13 mouse cellular contexts compared by ENCODE assay signal in genomic region chr17:35779466-35780205, GRCm38 (mm10). TPM values are rescaled to one million over a fixed set of nuclear protein-coding genes. Genes with fewer than 3 reads are reported as not detected.
DNase-seq lines count a peak whose midpoint lies in the region; ATAC-seq and TF ChIP-seq lines count a peak whose summit lies in the region.
"Had no signal": no experiment of that assay in that cellular context is flagged by ENCODE, and none has a peak within 500 bp of the region (broad histone marks: within the 10 kb centered on the region; RNA-seq: fewer than 3 reads in every experiment).

No protein-coding gene starts in this region.

- H3K4me1 ChIP-seq in heart, embryonic 15.5 days (replicated peaks) = peaks cover 36% of the 10 kb centered on the region
- H3K4me1 ChIP-seq in bone marrow macrophage, adult 2 months (ENCODE audit: control insufficient read depth, insufficient read depth, low read length) = peaks cover 49% of the 10 kb centered on the region
- H3K4me1 ChIP-seq in lung, adult 2 months (ENCODE audit: control insufficient read depth, insufficient read depth, low read length) = peaks cover 19% of the 10 kb centered on the region
- H3K4me1 ChIP-seq in forebrain, embryonic 13.5 days = peaks cover 11% of the 10 kb centered on the region
- H3K4me1 ChIP-seq in hindbrain, embryonic 11.5 days (replicated peaks; ENCODE audit: control insufficient read depth, insufficient read depth, low read length) = no peaks in the 10 kb centered on the region

- H3K9ac ChIP-seq in heart, embryonic 15.5 days = no peak overlapping the region
- H3K9ac ChIP-seq in forebrain, embryonic 13.5 days = no peak overlapping the region
- H3K9ac ChIP-seq in hindbrain, embryonic 11.5 days (ENCODE audit: low read depth, low read length) = no peak overlapping the region
- H3K9ac ChIP-seq: limb, embryonic 15.5 days had no signal

- TF ChIP-seq CTCF in bone marrow macrophage, adult 2 months (IDR thresholded peaks at IDR 0.05; ENCODE audit: low read depth, low read length) = no peak
- no peak for TF ChIP-seq CTCF in lung, adult 2 months (IDR thresholded peaks at IDR 0.05; ENCODE audit: insufficient read depth, low read length)

- 67% methylated on average over 10 of the region's 10 CpGs for WGBS in heart, embryonic 15.5 days
- WGBS in lung, adult 2 months = 31% methylated on average over 10 of the region's 10 CpGs
- 68% methylated on average over 10 of the region's 10 CpGs for WGBS in forebrain, embryonic 13.5 days
- WGBS in hindbrain, embryonic 11.5 days = 72% methylated on average over 10 of the region's 10 CpGs

- H3K27ac ChIP-seq in heart, embryonic 15.5 days = peak overlapping the region; percentile 44
- peak overlapping the region; percentile 67 for H3K27ac ChIP-seq in bone marrow macrophage, adult 2 months (ENCODE audit: insufficient read depth, low read depth, low read length)
- H3K27ac ChIP-seq in forebrain, embryonic 13.5 days = no peak overlapping the region
- H3K27ac ChIP-seq in hindbrain, embryonic 11.5 days (ENCODE audit: low read depth, low read length) = no peak overlapping the region
- H3K27ac ChIP-seq: limb, embryonic 15.5 days had no signal

- no peaks in the 10 kb centered on the region for H3K27me3 ChIP-seq in heart, embryonic 15.5 days
- no peaks in the 10 kb centered on the region for H3K27me3 ChIP-seq in forebrain, embryonic 13.5 days
- H3K27me3 ChIP-seq in hindbrain, embryonic 11.5 days (ENCODE audit: control insufficient read depth, insufficient read depth, low read length) = no peaks in the 10 kb centered on the region
- H3K27me3 ChIP-seq: limb, embryonic 15.5 days had no signal

- no peak overlapping the region for H3K4me2 ChIP-seq in heart, embryonic 15.5 days
- H3K4me2 ChIP-seq in forebrain, embryonic 13.5 days = no peak overlapping the region
- no peak overlapping the region for H3K4me2 ChIP-seq in hindbrain, embryonic 11.5 days (replicated peaks; ENCODE audit: low read depth, low read length)
- H3K4me2 ChIP-seq: limb, embryonic 15.5 days had no signal

- H3K4me3 ChIP-seq in heart, embryonic 15.5 days = no peak overlapping the region
- H3K4me3 ChIP-seq in bone marrow macrophage, adult 2 months (ENCODE audit: insufficient read depth, low read length) = no peak overlapping the region
- no peak overlapping the region for H3K4me3 ChIP-seq in lung, adult 2 months (replicated peaks; ENCODE audit: extremely low read depth, low read depth, low read length)
- H3K4me3 ChIP-seq in forebrain, embryonic 13.5 days = no peak overlapping the region
- no peak overlapping the region for H3K4me3 ChIP-seq in hindbrain, embryonic 11.5 days (ENCODE audit: low read depth, low read length)
- H3K4me3 ChIP-seq: limb, embryonic 15.5 days had no signal

- H3K9me3 ChIP-seq in heart, embryonic 15.5 days (replicated peaks) = no peaks in the 10 kb centered on the region
- H3K9me3 ChIP-seq in forebrain, embryonic 13.5 days (replicated peaks) = no peaks in the 10 kb centered on the region
- no peaks in the 10 kb centered on the region for H3K9me3 ChIP-seq in hindbrain, embryonic 11.5 days (ENCODE audit: control insufficient read depth, low read length)
- H3K9me3 ChIP-seq: limb, embryonic 15.5 days had no signal

- no peaks in the 10 kb centered on the region for H3K36me3 ChIP-seq in heart, embryonic 15.5 days
- no peaks in the 10 kb centered on the region for H3K36me3 ChIP-seq in forebrain, embryonic 13.5 days (ENCODE audit: poor library complexity, severe bottlenecking)
- H3K36me3 ChIP-seq in hindbrain, embryonic 11.5 days (ENCODE audit: control insufficient read depth, insufficient read depth, low read length) = no peaks in the 10 kb centered on the region
- H3K36me3 ChIP-seq: limb, embryonic 15.5 days had no signal

- TF ChIP-seq POLR2A in bone marrow macrophage, adult 2 months (IDR thresholded peaks at IDR 0.05; ENCODE audit: borderline replicate concordance, low read depth, low read length) = no peak
- TF ChIP-seq POLR2A in lung, adult 2 months (IDR thresholded peaks at IDR 0.05; ENCODE audit: borderline replicate concordance, extremely low read depth, low read depth, low read length) = no peak

- no peak for DNase-seq in heart, adult 18-20 months
- peak; percentile 39 for DNase-seq in lung, adult 2 months
- no peak for DNase-seq in layer of hippocampus, adult 8-10 months (ENCODE audit: low spot score in 2 of 2)
- DNase-seq in hindbrain, embryonic 11.5 days (ENCODE audit: low spot score) = no peak
- DNase-seq: adrenal gland, adult 2 months; embryo, embryonic 11 days; kidney, postnatal 4 days; right cerebral cortex, postnatal 25 days had no signal

- no peak for ATAC-seq in heart, embryonic 15.5 days (replicated peaks; ENCODE audit: insufficient number of reproducible peaks, insufficient read depth, low FRiP score, low read depth)
- peak; percentile 9; the same call in 1 of the 2 replicates for ATAC-seq in megakaryocyte, adult 5-6 weeks (ENCODE audit: poor library complexity, severe bottlenecking)
- no peak for ATAC-seq in forebrain, embryonic 13.5 days
- no peak for ATAC-seq in hindbrain, embryonic 11.5 days (ENCODE audit: low FRiP score)

RNA-seq across cellular contexts. Expression of gene Ier3, which starts 41.8 kb away (rescaled TPM):
- 49.7 and 56.5 TPM in 2 replicates for polyA plus RNA-seq in heart, embryonic 15.5 days (2015; fragmentation: Nextera tagmentation; extraction: Ambion mirVana)
- 10 to 100 TPM; 20.2 to 25.6 TPM for total RNA-seq in heart, adult 18-20 months (2021)
- polyA plus RNA-seq in bone marrow macrophage, adult 2 months (2012; ENCODE audit: insufficient read depth, insufficient read length, missing spikeins) = 40.6 and 46.7 TPM in 2 replicates
- 133 TPM in 2 replicates for polyA plus RNA-seq in lung, adult 2 months (2012; rRNA removed)
- total RNA-seq in megakaryocyte, adult 5-6 weeks (2015) = 21.1 and 22.8 TPM in 2 replicates
- total RNA-seq in megakaryocyte, adult 5-6 weeks (2017) = 15.7 and 20.5 TPM in 2 replicates
- polyA plus RNA-seq in forebrain, embryonic 13.5 days (2015; fragmentation: Nextera tagmentation; extraction: Ambion mirVana) = 4.5 and 5.2 TPM in 2 replicates
- 10 to 100 TPM in 1 of 4 experiments, 1 to 10 TPM in 3; 4.9 to 11.0 (median 7.3) TPM for total RNA-seq in layer of hippocampus, adult 8-10 months (2022)
- polyA plus RNA-seq in hindbrain, embryonic 11.5 days (2014; fragmentation: Nextera tagmentation; extraction: Ambion mirVana) = 3.6 and 4.0 TPM in 2 replicates

RNA-seq across cellular contexts. Expression of gene Flot1, which starts 43.4 kb away (rescaled TPM):
- 103 and 109 TPM in 2 replicates for polyA plus RNA-seq in heart, embryonic 15.5 days (2015; fragmentation: Nextera tagmentation; extraction: Ambion mirVana)
- 100 to 1,000 TPM; 146 to 154 TPM for total RNA-seq in heart, adult 18-20 months (2021)
- 52.7 and 69.3 TPM in 2 replicates for polyA plus RNA-seq in bone marrow macrophage, adult 2 months (2012; ENCODE audit: insufficient read depth, insufficient read length, missing spikeins)
- polyA plus RNA-seq in lung, adult 2 months (2012; rRNA removed) = 81.9 and 89.7 TPM in 2 replicates
- total RNA-seq in megakaryocyte, adult 5-6 weeks (2015) = 73.5 and 95.0 TPM in 2 replicates
- total RNA-seq in megakaryocyte, adult 5-6 weeks (2017) = 124 and 127 TPM in 2 replicates
- 57.0 and 57.7 TPM in 2 replicates for polyA plus RNA-seq in forebrain, embryonic 13.5 days (2015; fragmentation: Nextera tagmentation; extraction: Ambion mirVana)
- total RNA-seq in layer of hippocampus, adult 8-10 months (2022) = 100 to 1,000 TPM; 124 to 142 (median 137) TPM
- 48.1 and 50.0 TPM in 2 replicates for polyA plus RNA-seq in hindbrain, embryonic 11.5 days (2014; fragmentation: Nextera tagmentation; extraction: Ambion mirVana)

RNA-seq across cellular contexts. Expression of gene Tubb5, which starts 58.5 kb away (rescaled TPM):
- 567 and 662 TPM in 2 replicates for polyA plus RNA-seq in heart, embryonic 15.5 days (2015; fragmentation: Nextera tagmentation; extraction: Ambion mirVana)
- 10 to 100 TPM; 89.4 to 92.2 TPM for total RNA-seq in heart, adult 18-20 months (2021)
- polyA plus RNA-seq in bone marrow macrophage, adult 2 months (2012; ENCODE audit: insufficient read depth, insufficient read length, missing spikeins) = 481 and 519 TPM in 2 replicates
- polyA plus RNA-seq in lung, adult 2 months (2012; rRNA removed) = 258 and 298 TPM in 2 replicates
- total RNA-seq in megakaryocyte, adult 5-6 weeks (2015) = 649 TPM in 2 replicates
- 751 and 811 TPM in 2 replicates for total RNA-seq in megakaryocyte, adult 5-6 weeks (2017)
- 1,790 and 1,841 TPM in 2 replicates for polyA plus RNA-seq in forebrain, embryonic 13.5 days (2015; fragmentation: Nextera tagmentation; extraction: Ambion mirVana)
- total RNA-seq in layer of hippocampus, adult 8-10 months (2022) = 100 to 1,000 TPM; 339 to 357 (median 343) TPM
- polyA plus RNA-seq in hindbrain, embryonic 11.5 days (2014; fragmentation: Nextera tagmentation; extraction: Ambion mirVana) = 1,599 and 1,667 TPM in 2 replicates

Comparison
In these comparisons a context has a peak if more than half of its experiments do, and no peak if none do; other contexts are left out.
1. H3K27ac ChIP-seq: peak in heart, embryonic 15.5 days (single experiment) and bone marrow macrophage, adult 2 months (single experiment); none in forebrain, embryonic 13.5 days (single experiment) and hindbrain, embryonic 11.5 days (single experiment).